Mouse (Mus musculus) embryo, embryonic 11 days (tissue): ENCODE measurements around the gene Srgap1.

Experiments used
- DNase-seq: peaks from one replicate; pipeline ENCODE4 v3.0.0-alpha.2; 2015

The Srgap1 gene

GRCm38 (mm10) chr10:122046904-122047726 is at the start of gene Srgap1:
Gene Srgap1 (minus strand): TSS chr10:122047315.
- DNase-seq, result peak; percentile 78

GRCm38 (mm10) chr10:122096462-122096979 is 49.4 kb upstream of the Srgap1 start:
- peak; percentile 81 for DNase-seq

GRCm38 (mm10) chr10:122090472-122090871 is 43.4 kb upstream of the Srgap1 start:
- no peak for DNase-seq

- no peak for DNase-seq
Observed at GRCm38 (mm10) chr10:122081352-122081751, 34.2 kb upstream of the Srgap1 start.

- no peak for DNase-seq
Observed at GRCm38 (mm10) chr10:122069153-122069552, 22.0 kb upstream of the Srgap1 start.

- DNase-seq, result no peak
Observed at GRCm38 (mm10) chr10:122055826-122056225, 8.7 kb upstream of the Srgap1 start.

GRCm38 (mm10) chr10:122054535-122054934 is 7.4 kb upstream of the Srgap1 start:
- peak; percentile 77 for DNase-seq

- DNase-seq, result peak; percentile 85
Observed at GRCm38 (mm10) chr10:122051831-122052230, 4.7 kb upstream of the Srgap1 start.

- peak; percentile 88 for DNase-seq
Observed at GRCm38 (mm10) chr10:122047727-122048365, 731 bp upstream of the Srgap1 start.

GRCm38 (mm10) chr10:122046511-122046903 is 608 bp downstream of the Srgap1 start:
- DNase-seq, result no peak

GRCm38 (mm10) chr10:122045946-122046345 is 1.2 kb downstream of the Srgap1 start:
- DNase-seq, result peak; percentile 33

GRCm38 (mm10) chr10:122044926-122045325 is 2.2 kb downstream of the Srgap1 start:
- DNase-seq, result no peak

- no peak for DNase-seq
Observed at GRCm38 (mm10) chr10:122040372-122040771, 6.7 kb downstream of the Srgap1 start.

GRCm38 (mm10) chr10:122039566-122039965 is 7.5 kb downstream of the Srgap1 start:
- DNase-seq, result no peak

GRCm38 (mm10) chr10:122038554-122038953 is 8.6 kb downstream of the Srgap1 start:
- no peak for DNase-seq

- DNase-seq, result no peak
Observed at GRCm38 (mm10) chr10:122033271-122033670, 13.8 kb downstream of the Srgap1 start.

- no peak for DNase-seq
Observed at GRCm38 (mm10) chr10:122030420-122030819, 16.7 kb downstream of the Srgap1 start.

GRCm38 (mm10) chr10:122029738-122030137 is 17.4 kb downstream of the Srgap1 start:
- DNase-seq, result no peak

- DNase-seq, result no peak
Observed at GRCm38 (mm10) chr10:122025198-122025597, 21.9 kb downstream of the Srgap1 start.

GRCm38 (mm10) chr10:122020906-122021305 is 26.2 kb downstream of the Srgap1 start:
- DNase-seq, result no peak

- no peak for DNase-seq
Observed at GRCm38 (mm10) chr10:122020255-122020654, 26.9 kb downstream of the Srgap1 start.

- peak; percentile 18 for DNase-seq
Observed at GRCm38 (mm10) chr10:122018594-122019048, 28.5 kb downstream of the Srgap1 start.

GRCm38 (mm10) chr10:122017743-122018142 is 29.4 kb downstream of the Srgap1 start:
- no peak for DNase-seq

GRCm38 (mm10) chr10:122017063-122017462 is 30.1 kb downstream of the Srgap1 start:
- no peak for DNase-seq
